Mouse (Mus musculus): ENCODE results near the gene Spint2. TPM values are rescaled to one million over a fixed set of nuclear protein-coding genes. Genes with fewer than 3 reads are reported as not detected.

The Spint2 gene
- total and polyA plus RNA-seq, 3 experiments, result 4.1 to 29.1 TPM; not detected in 1

DNA sequence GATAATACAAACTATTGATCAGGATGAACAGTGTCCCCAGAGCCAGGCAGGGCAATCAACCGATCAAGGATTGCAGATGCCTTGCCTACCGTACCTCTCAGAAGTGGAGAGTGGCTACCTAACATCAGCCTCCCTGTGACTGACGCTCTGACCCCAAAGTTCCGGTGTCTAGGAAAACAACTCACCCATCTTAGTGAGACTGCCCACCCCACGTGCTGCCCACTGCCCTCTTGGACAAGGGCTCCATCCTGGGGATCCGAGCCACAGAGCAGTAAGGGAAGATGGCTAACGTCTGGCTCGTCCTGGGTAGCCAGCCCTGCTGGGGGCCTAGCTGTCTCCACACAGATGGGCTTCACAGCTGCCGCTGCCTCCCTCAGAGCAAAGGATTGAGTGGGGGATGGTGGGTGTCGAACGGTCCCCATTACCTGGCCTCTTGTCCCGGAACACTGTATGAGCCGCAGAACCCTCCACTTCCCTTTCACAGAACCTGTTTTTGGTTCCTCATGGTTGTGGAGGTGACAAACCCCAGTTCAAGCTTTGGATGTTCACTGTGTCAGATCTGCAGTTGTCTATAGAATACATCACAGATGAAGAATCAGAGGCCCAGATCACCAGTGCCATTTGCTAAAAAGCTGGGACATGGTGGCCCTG, 12.5 kb upstream of the Spint2 start:
- in situ Hi-C loops (cut with MboI; ENCODE audit: low pct_ligation_motif_present, low pct_unique_long_range_greater_than_20kb, low sequenced_read_pairs), result loop anchor here (5.0 kb wide), 2 partner anchors 37 to 242 kb away; no protein-coding TSS in a partner anchor
- 0 out of 2 replicates have a peak, but pooled peaks have one; percentile 19 for TF ChIP-seq TCF12 (IDR thresholded peaks at IDR 0.05; ENCODE audit: low read depth, low read length)
- TF ChIP-seq ELF1 (IDR thresholded peaks at IDR 0.05; ENCODE audit: low read depth, low read length), result no peak
- TF ChIP-seq EP300 (IDR thresholded peaks at IDR 0.05; ENCODE audit: low read length), result peak; percentile 61
- no peak for TF ChIP-seq ZKSCAN1 (IDR thresholded peaks at IDR 0.05; ENCODE audit: borderline replicate concordance, low read depth, low read length)
- Histone ChIP-seq H3K9ac (ENCODE audit: insufficient read depth, low read depth) (no peak overlapping the region), H3K4me3 (replicated peaks in 1 of 3; ENCODE audit: low read depth in 2 of 3, low read length in 2 of 3, poor library complexity in 1 of 3) (no peak overlapping the region), H3K79me2 (replicated peaks; ENCODE audit: control insufficient read depth, extremely low read depth, insufficient read depth, poor library complexity, severe bottlenecking) (no peaks in the 10 kb centered on the region), H3K4me1 (ENCODE audit: control insufficient read depth in 1 of 2, insufficient read depth in 2 of 2) (peaks cover 5 to 48% of the 10 kb centered on the region in 2 experiments), H3K9me3 (replicated peaks; ENCODE audit: low read length) (no peaks in the 10 kb centered on the region), H3K27me3 (replicated peaks) (peaks cover 23% of the 10 kb centered on the region), H3K27ac (ENCODE audit: insufficient read depth, low read depth) (no peak overlapping the region), H3K36me3 (replicated peaks in 1 of 2; ENCODE audit: control insufficient read depth in 1 of 2, insufficient read depth in 1 of 2, low read length in 1 of 2) (no peaks in the 10 kb centered on the region), H3K4me2 (ENCODE audit: insufficient read depth, low read depth, poor library complexity, severe bottlenecking) (no peak overlapping the region)
- dilution Hi-C loops (cut with MboI; ENCODE audit: extremely low pct_ligation_motif_present, extremely low pct_unique_long_range_greater_than_20kb, low sequenced_read_pairs), result no loop called here
- peak; percentile 64 for DNase-seq (ENCODE audit: extremely low read depth)

DNA sequence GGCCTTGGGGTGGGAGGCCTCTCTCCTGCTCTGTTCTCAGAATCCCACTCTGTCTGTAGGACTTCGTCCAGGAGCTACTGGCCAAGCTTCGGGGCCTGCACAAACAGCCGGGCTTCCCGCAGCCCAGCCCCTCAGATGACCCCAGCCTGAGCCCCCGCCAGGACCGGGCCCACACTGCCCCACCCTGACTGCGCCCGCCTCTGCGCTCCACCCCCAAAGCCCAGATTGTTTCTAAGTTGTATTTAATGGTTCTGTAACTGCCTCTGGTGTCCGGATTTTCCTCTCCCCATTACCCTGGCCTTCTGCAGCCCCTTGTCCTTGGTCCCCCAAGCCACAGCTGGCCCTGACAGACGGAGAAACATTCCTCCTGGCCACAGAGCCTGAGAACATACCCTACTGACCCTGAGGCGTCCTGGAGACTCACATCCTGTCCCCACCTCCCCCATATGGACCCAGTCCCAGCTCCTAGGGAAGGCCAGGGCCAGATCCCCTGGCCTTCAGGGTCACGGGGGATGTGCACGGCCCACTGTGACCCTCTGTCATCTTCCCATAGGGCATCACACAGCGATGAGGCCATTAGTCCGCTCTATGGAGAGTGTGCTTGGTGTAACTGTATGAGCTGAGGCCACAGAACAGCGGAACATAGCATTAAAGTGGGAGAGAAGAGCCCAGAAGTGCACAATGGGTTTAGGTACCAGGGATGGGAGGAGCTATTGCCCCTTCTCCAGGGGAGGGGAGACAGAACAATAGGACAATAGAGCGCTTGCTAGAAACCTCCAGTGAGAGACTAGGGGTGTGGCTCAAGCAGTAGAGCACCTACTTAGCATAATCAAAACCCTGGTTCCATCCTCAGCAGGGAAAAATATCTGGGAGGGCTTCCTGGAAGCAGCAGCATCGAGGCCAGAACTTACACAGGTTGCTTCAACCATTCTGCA, 11.7 kb upstream of the Spint2 start:
- H3K9ac ChIP-seq (ENCODE audit: insufficient read depth, low read depth), result no peak overlapping the region
- peaks cover 5 to 48% of the 10 kb centered on the region in 2 experiments for H3K4me1 ChIP-seq (ENCODE audit: control insufficient read depth in 1 of 2, insufficient read depth in 2 of 2)
- H3K9me3 ChIP-seq (replicated peaks; ENCODE audit: low read length), result no peaks in the 10 kb centered on the region
- peaks cover 19% of the 10 kb centered on the region for H3K27me3 ChIP-seq (replicated peaks)
- no peaks in the 10 kb centered on the region for H3K36me3 ChIP-seq (replicated peaks in 1 of 2; ENCODE audit: control insufficient read depth in 1 of 2, insufficient read depth in 1 of 2, low read length in 1 of 2)
- no peak overlapping the region for H3K4me3 ChIP-seq (replicated peaks in 1 of 3; ENCODE audit: low read depth in 2 of 3, low read length in 2 of 3, poor library complexity in 1 of 3)
- no peak for DNase-seq (ENCODE audit: extremely low read depth)
- dilution Hi-C loops (cut with MboI; ENCODE audit: extremely low pct_ligation_motif_present, extremely low pct_unique_long_range_greater_than_20kb, low sequenced_read_pairs) (no loop called here), in situ Hi-C loops (cut with MboI; ENCODE audit: low pct_ligation_motif_present, low pct_unique_long_range_greater_than_20kb, low sequenced_read_pairs) (loop anchor here (5.0 kb wide), 2 partner anchors 36 to 241 kb away; no protein-coding TSS in a partner anchor)
- TF ChIP-seq POLR2A (IDR thresholded peaks at IDR 0.05; ENCODE audit: low read depth, low read length), result no peak
- no peaks in the 10 kb centered on the region for H3K79me2 ChIP-seq (replicated peaks; ENCODE audit: control insufficient read depth, extremely low read depth, insufficient read depth, poor library complexity, severe bottlenecking)
- H3K4me2 ChIP-seq (ENCODE audit: insufficient read depth, low read depth, poor library complexity, severe bottlenecking), result no peak overlapping the region
- H3K27ac ChIP-seq (ENCODE audit: insufficient read depth, low read depth), result no peak overlapping the region

DNA sequence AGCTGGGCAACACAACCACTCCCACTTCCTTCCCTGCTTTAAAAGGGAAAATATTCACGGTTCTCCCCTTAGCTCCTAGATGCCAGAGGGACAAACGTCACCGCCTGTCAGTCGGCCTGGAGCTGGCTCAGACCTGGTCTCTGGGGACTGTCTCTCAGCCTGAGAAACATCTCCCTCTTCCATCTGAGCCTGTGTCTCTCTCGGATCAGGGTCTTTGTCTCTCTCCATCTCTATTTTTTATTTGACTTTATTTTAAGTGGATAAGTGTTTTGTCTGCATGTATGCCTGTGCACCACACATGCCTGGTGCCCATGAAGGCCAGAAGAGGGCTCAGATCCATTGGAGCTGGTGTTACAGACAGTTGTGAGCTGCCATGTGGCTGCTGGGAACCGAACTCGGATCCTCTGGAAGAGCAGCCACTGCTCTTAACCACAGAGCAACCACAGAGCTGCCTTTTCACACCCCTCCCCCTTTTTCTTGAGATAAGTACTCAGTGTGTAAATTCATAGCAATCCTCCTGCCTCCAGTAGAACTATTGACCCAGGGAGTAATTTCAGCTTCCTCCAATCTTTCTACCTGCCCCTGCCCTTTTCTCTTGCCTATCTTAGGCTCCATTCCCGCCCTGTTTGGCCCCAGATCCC, 10.9 kb upstream of the Spint2 start:
- in situ Hi-C loops (cut with MboI; ENCODE audit: low pct_ligation_motif_present, low pct_unique_long_range_greater_than_20kb, low sequenced_read_pairs), result loop anchor here (5.0 kb wide), 2 partner anchors 35 to 240 kb away; no protein-coding TSS in a partner anchor
- no peak for TF ChIP-seq CHD1 (IDR thresholded peaks at IDR 0.05; ENCODE audit: low read depth, low read length)
- no peak for TF ChIP-seq TBP (conservative IDR thresholded peaks at IDR 0.05; ENCODE audit: low read depth, low read length)
- TF ChIP-seq MEF2A (IDR thresholded peaks at IDR 0.05; ENCODE audit: borderline replicate concordance, low read depth, low read length), result no peak
- no peak for TF ChIP-seq CHD2 (IDR thresholded peaks at IDR 0.05; ENCODE audit: low read length)
- no peak for TF ChIP-seq NELFE (IDR thresholded peaks at IDR 0.05; ENCODE audit: low read depth, low read length)
- no peak for TF ChIP-seq ZNF384 (IDR thresholded peaks at IDR 0.05; ENCODE audit: low read depth, low read length)
- TF ChIP-seq NRF1 (IDR thresholded peaks at IDR 0.05; ENCODE audit: low read depth, low read length), result no peak
- TF ChIP-seq BHLHE40 (IDR thresholded peaks at IDR 0.05; ENCODE audit: low read depth, low read length), result no peak
- no peak for TF ChIP-seq IRF4 (IDR thresholded peaks at IDR 0.05; ENCODE audit: low read depth, low read length)
- TF ChIP-seq ELF1 (IDR thresholded peaks at IDR 0.05; ENCODE audit: low read depth, low read length), result no peak
- TF ChIP-seq UBTF (IDR thresholded peaks at IDR 0.05; ENCODE audit: low read depth, low read length), result no peak
- TF ChIP-seq PAX5 (IDR thresholded peaks at IDR 0.05; ENCODE audit: low read length), result no peak
- TF ChIP-seq RCOR1 (conservative IDR thresholded peaks at IDR 0.05; ENCODE audit: low read depth, low read length), result no peak
- TF ChIP-seq ZC3H11A (IDR thresholded peaks at IDR 0.05; ENCODE audit: low read depth, low read length), result no peak
- H3K27ac ChIP-seq (ENCODE audit: insufficient read depth, low read depth), result no peak overlapping the region
- H3K9me3 ChIP-seq (replicated peaks; ENCODE audit: low read length), result no peaks in the 10 kb centered on the region
- H3K4me2 ChIP-seq (ENCODE audit: insufficient read depth, low read depth, poor library complexity, severe bottlenecking), result no peak overlapping the region
- H3K9ac ChIP-seq (ENCODE audit: insufficient read depth, low read depth), result no peak overlapping the region
- H3K79me2 ChIP-seq (replicated peaks; ENCODE audit: control insufficient read depth, extremely low read depth, insufficient read depth, poor library complexity, severe bottlenecking), result no peaks in the 10 kb centered on the region
- DNase-seq (ENCODE audit: extremely low read depth), result no peak
- no peaks in the 10 kb centered on the region for H3K36me3 ChIP-seq (replicated peaks in 1 of 2; ENCODE audit: control insufficient read depth in 1 of 2, insufficient read depth in 1 of 2, low read length in 1 of 2)
- H3K4me1 ChIP-seq (ENCODE audit: control insufficient read depth in 1 of 2, insufficient read depth in 2 of 2), result peaks cover 5 to 48% of the 10 kb centered on the region in 2 experiments
- dilution Hi-C loops (cut with MboI; ENCODE audit: extremely low pct_ligation_motif_present, extremely low pct_unique_long_range_greater_than_20kb, low sequenced_read_pairs), result no loop called here
- H3K27me3 ChIP-seq (replicated peaks), result peaks cover 20% of the 10 kb centered on the region
- no peak overlapping the region for H3K4me3 ChIP-seq (replicated peaks in 1 of 3; ENCODE audit: low read depth in 2 of 3, low read length in 2 of 3, poor library complexity in 1 of 3)
